Mouse (Mus musculus) urinary bladder, postnatal 25 days (tissue): ENCODE data around the gene Zfp986.
"Not testable (repeated sequence)": the region's sequence is repeated elsewhere in the genome, so short reads cannot be mapped to it uniquely, and the experiment has no call there.

Source experiments
- DNase-seq: peaks from one replicate; pipeline ENCODE4 v3.0.0; 2022; ENCODE audit warnings: low spot score

Gene Zfp986

DNA sequence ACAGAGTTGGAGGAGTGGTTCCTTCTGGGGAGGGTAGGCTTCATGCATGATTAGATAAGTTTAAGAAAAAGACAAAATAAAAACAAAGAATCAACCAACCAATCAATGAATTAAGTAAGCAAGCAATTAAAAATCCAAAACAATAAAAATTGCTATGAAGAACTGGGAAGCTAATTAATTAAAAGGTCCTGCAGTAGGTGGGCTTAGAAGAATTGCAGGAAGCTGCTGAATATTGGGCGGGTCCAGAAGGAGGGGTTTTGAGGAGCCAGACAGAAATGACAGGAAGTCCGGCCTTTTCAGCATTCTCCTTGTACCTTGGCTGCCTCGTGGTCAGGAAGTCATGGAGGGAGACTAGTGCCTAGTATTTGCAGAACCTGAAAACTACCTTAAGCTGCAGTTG lies at the start of gene Zfp986:
Gene Zfp986, plus strand, starts transcription at position 301 of the 400 bp plus-strand sequence.
- not testable (repeated sequence) for DNase-seq

DNA sequence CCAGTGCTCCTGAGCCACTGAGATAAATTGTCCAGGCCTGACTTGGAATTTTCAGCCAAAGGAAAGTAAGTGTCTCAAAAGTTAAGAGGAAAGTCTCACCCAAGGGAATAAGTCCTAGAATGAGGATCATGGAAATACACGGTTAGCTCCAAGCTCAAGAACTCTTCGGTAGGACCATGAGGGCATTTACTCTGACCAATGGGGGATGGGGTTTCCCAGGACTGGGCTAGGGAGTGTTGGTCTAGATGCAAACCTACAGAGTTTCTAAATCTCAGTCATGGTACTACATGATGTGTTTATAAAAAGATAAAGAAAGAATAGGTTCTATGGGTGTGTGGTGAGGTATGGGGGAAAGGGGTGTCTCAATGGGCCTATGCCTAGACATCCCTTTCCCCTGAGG lies 48.6 kb upstream of the Zfp986 start:
- not testable (repeated sequence) for DNase-seq

DNA sequence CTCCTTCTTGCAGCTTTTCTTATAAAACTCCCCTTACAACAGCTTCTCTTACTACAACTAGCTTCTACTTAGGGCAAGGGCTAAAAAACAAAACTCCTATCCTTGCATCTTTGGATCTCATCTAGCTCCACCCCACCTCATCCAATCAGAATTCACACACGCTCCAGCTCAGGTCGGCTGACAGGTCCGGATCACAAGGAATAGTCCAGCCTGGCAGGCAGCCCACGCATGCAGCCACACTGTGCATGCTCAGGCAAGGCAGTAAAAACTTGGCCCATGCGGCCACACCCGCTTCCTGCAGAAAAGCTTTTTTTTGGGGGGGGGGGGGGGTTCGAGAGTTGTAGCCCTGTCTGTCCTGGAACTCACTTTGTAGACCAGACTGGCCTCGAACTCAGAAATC lies 43.0 kb upstream of the Zfp986 start:
- not testable (repeated sequence) for DNase-seq

DNA sequence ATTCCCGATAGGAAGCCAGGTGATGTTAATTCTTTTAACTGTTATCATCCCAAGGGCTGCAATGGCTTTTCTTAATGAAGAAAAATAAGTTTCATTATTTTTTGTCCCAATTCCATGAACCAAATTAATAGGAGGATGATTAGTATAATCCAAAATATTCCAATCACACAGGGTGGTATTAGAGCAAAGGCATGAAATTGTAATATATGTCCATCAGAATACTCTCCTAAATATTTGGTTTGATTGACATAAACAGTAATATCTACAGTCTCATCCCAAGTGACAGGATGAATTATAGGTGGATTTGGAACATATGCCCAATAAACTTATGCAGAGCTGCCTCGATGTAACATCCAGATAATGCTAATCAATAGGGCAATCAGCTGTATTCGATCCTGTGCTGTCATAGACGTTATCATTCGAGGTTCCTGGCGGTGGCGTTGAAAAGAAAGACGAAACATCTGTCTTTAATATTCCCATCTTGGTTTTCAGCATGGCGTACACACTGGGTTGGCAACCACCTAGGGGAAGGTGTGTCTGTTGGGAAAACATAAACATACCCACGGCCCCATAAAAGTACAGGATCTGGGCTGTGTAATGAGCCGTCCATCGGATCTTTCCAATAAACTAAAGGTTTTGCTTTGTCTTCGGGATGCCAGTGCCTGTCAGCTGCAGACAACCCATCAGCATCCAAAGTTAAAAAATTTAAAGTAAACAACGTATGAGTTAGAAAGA lies 37.1 kb upstream of the Zfp986 start:
- DNase-seq: not testable (repeated sequence)

DNA sequence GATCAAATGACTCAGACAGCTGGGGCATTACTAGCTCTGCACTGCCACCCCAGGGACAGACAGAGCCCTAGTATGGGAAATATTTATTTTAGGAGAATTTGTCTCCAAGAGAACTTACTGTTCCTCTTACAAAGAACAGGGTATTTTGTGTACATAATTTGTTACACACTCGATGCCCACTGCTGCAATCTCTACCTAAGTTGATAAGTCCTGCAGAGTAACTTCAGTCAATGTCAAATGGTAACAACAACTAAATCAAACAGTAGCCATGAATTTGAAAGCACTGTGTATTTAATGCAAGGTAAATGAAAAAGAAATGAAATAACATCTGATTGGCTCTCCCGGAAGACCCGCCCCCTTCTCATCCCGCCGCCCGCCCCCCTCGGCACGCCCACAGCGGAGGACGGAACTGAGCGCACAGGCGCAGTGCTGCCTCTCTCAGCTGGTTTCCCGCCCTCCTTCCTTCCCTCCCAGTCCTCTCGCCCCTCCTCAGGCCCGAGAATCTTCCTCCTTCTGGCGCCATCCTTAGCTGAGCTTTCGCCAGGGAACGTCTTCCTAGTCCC lies 32.2 kb upstream of the Zfp986 start:
- not testable (repeated sequence) for DNase-seq

DNA sequence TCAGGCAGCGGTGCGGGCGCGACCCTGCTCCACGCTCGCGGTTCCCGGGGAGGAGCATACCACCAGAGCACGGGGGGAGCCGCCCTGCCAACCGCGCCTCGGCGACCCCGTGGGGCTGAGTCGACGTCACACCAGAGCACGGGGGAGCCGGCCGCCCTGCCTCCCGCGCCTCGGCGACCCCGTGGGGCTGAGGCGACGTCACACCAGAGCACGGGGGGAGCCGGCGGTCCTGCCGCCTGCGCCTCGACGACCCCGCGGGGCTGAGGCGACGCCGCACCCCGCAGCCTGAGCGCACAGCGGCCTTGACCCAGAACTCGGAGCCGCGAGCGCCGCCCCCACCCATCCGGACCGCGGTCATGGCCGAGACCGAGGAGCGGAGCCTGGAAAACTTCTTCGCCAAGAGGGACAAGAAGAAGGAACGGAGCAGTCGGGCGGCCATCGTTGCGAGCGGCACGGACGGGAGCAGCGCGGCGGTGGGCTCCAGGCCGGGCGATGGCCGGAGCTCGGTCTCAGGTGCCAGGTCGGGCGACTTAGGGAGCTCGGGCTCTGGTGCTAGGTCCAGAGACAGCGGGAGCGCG lies 31.6 kb upstream of the Zfp986 start:
- DNase-seq: peak; percentile 9

DNA sequence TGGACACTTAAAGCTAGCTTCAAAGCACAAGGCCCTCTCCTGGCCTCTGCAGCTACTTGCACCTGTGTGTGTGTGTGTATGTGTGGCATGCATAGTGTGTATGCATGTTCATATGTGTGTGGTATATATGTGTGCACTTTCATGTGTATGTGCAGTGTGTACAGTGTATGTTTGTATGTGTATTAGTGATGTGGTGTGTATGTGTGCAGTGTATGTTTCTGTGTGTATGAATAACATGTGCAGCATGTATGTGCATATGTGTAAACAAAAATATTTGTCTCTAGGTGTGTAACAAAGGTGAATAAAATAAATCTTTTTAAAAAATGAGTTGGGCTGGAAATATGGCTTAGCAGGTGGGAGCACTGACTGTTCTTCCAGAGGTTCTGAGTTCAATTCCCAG lies 21.8 kb upstream of the Zfp986 start:
- DNase-seq: not testable (repeated sequence)

DNA sequence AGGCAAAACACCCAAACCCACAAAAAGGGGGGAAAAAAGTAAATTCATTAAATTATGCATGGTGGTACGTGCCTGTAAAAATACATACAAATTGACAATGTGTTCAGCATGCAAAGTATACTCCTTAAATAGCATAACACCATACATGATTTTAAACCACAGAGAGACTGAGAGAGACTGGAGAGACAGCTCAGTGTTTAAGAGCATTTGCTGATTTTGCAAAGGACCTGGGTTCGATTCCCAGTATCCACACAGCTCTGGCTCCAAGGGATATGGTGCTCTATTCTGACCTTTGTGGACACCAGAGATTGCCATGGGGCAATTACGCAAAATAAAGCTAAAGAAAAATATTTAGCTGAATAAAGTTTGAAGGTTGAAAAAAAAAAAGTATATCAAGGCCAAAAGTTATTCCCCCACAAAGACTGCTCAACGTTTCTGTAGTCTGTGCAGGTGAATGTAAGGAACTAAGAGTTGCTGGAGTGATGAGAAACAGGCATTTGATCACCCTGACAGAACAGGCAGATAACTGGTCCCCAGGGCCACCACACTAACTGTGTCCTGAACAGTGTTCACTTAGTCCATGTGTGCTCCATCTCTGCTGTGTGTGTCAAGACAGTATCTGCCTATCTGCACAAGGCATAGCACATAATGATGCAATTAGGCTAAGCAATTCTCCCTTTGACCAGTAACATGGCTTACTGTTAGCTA lies 20.3 kb upstream of the Zfp986 start:
- not testable (repeated sequence) for DNase-seq

DNA sequence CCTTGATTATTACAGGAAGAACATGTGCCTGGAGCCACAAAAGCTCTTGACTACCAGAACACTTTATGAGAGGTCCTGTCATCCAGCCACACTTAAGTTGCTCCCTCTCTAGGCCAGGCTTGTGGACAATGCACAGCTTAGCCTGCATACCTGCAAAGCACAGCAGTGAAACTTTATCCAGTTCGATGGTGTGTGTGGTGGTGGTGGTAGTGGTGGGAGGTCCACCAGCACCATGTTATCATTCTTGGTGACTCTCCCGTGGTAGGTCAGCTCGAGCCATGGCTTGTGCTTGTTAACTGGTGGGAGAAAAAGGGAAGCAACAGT lies 19.7 kb upstream of the Zfp986 start:
- DNase-seq: not testable (repeated sequence)

DNA sequence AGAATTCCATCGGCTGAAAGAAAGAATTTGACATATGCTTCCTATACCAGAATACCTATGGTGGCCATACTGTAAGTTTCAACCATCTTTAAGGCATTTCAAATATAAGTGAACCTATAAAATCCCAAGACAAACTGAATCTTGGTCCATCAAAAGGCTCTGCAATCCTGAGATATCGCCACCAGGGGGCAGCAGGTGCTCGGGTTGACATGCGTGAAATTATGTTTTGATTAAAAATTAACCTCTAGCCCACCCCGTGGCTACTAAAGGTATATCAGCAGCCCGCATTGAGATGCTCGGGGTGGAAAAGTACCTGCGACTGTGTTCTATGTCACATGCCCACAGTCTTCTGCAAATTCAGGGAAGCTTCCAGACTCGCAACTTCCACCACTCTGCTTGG lies 17.2 kb upstream of the Zfp986 start:
- DNase-seq: not testable (repeated sequence)

DNA sequence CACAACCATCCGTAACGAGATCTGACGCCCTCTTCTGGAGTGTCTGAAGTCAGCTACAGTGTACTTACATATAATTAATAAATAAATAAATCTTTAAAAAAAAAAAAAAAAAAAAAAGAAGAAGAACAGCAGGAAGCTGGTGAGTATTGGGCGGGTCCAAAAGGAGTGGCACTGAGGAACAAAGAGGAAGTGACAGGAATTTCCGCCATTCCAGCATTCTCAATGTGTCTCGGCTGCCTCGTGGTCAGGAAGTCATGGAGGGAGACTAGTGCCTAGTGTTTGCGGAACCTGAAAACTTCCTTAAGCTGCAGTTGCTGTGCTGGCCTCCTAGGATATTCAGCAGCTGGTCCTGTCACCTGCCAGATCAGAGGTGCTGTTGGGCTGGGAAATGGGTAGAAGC lies 4.7 kb upstream of the Zfp986 start:
- DNase-seq: not testable (repeated sequence)
